Mouse (Mus musculus): ENCODE measurements at regions not wholly inside any gene's neighbourhood (a gene's known extent, or its start where the extent isn't known, plus 50 kb on each side); places are given as distances from the start of the nearest gene placed in this dataset.
"Not testable (repeated sequence)": the region's sequence is repeated elsewhere in the genome, so short reads cannot be mapped to it uniquely, and the experiment has no call there.

DNA sequence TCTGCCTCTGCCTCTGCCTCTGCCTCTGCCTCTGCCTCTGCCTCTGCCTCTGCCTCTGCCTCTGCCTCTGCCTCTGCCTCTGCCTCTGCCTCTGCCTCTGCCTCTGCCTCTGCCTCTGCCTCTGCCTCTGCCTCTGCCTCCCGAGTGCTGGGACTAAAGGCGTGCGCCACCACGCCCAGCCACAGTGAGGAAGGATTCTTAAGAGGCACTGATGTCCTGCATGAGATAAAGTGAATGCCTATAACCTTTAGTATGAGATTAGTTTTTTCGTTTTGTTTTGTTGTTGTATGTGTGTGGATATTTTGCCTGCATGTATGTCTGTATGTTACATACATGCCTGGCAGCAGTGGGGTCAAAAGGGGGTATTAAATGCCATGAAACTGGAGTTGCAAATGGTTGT, 63.2 kb downstream of the Hlx start:
- not testable (repeated sequence) for DNase-seq (ENCODE audit: low spot score)

GRCm38 (mm10) chr1:184668428-184668827, 64.0 kb downstream of the Hlx start:
- no peak for DNase-seq (ENCODE audit: low spot score)

DNA sequence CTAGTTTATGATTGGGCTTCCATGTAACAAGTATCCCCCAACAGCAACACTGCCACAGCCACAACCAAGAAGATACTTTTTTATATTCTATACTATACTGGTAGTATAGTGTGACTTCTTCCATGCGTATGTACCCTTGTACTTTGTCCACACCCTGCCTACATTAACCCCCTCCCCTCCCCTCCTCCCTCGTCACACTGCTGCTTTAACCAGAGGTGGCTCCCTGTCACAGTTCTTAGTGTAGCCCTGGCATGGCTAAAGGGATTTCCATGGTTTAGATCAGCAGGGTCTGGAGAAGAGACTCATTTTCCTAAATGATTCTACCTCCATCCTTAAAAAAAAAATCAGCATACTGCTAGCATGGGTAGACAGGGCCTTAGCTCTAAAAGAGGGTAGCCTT, 64.4 kb downstream of the Hlx start:
- no peak for DNase-seq (ENCODE audit: low spot score)

DNA sequence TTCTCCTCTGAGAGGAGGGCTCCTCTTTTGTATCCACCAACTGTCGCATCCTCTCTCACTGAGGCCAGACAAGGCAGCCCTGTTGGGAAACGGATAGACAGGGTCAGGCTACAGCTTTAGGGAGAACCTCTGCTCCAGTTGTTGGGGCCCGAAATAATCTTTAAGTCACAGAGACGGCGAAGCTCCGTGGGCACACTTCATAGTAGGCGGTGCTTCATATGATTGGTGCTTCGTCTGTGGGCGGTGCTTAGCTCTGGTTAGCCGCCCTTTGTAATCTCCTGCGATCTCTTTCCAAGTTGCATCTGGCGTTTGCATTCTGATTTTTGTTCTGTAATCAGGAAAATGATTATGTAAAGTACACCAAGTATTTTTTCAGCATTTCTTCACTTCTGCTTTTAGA, 67.2 kb downstream of the Hlx start:
- no peak for DNase-seq (ENCODE audit: low spot score)

DNA sequence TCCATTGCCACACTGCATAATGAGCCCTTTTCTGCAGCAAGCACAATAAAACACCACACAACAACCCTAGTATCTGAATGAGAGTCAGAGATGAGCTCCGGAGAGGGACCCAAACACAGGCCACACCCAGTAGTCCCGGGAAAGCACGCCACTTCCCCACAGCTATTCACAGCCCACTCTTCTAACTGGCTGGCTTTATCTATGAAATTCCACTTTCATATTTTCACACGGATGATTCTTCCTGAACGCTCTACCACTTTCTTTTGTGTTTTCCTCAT, 68.4 kb downstream of the Hlx start:
- DNase-seq (ENCODE audit: low spot score) = no peak

- no peak for DNase-seq (ENCODE audit: low spot score)
Measured at GRCm38 (mm10) chr1:184663300-184664097, 68.9 kb downstream of the Hlx start.

- no peak for DNase-seq (ENCODE audit: low spot score)
Measured at GRCm38 (mm10) chr1:184650541-184651105, 81.8 kb downstream of the Hlx start.

DNA sequence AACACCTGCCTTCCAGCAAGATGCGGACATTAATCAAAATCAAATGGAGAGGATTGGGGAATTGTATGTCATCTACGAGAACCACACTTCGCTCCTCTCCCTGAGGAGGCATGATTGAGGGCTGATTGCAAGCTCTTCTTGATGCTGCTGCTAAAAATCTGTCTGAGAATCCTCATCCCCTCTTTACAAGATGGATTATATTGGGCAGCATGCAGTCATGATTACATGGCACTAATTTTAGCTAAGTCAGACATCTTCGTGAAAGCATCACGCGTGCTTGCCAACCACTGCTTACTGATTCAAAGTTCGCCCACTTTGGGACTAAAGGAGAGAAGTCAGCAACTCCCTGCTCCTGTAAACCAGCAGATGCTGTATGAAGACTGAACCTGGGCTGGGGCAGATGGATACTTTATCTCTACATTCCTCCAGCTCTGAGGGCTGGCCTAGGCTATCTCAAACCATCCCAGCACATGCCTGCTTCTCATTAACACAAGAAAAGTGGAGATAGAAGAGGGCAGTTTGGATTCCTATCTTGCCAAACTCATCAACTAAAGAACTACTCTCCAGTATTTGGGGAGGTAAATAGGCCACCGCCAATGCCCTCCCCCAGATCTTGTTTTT, 84.4 kb downstream of the Hlx start:
- DNase-seq (ENCODE audit: low spot score) = no peak

- DNase-seq (ENCODE audit: low spot score) = no peak
Measured at GRCm38 (mm10) chr1:184644767-184645598, 87.4 kb downstream of the Hlx start.

GRCm38 (mm10) chr1:184630695-184631475, 101.5 kb downstream of the Hlx start:
- no peak for DNase-seq (ENCODE audit: low spot score)

DNA sequence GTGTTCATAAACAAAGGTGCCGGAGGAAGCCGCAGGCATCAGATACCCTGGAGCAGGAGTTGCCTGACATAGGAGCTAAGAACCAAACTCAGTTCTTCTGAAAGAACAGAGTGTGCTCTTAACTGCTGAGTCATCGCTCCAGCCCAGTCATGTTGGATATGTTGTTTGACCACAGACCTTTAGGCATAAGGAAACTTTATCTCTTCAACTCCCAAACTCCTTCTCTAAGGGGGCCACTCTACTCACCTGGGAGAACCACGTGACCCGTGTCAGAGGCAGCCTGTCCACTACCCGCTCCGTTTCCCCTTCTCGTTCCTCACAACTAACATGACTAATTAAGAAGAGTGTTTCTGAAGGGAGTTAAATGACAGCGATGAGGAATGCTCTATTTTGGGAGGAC, 103.2 kb downstream of the Hlx start:
- DNase-seq (ENCODE audit: low spot score) = no peak

- no peak for DNase-seq (ENCODE audit: low spot score)
Measured at GRCm38 (mm10) chr1:184628566-184629168, 103.8 kb downstream of the Hlx start.

- no peak for DNase-seq (ENCODE audit: low spot score)
Measured at GRCm38 (mm10) chr1:184622462-184622861, 110.0 kb downstream of the Hlx start.

- DNase-seq (ENCODE audit: low spot score) = no peak
Measured at GRCm38 (mm10) chr1:184621950-184622349, 110.5 kb downstream of the Hlx start.

GRCm38 (mm10) chr1:184617853-184618454, 114.5 kb downstream of the Hlx start:
- no peak for DNase-seq (ENCODE audit: low spot score)

GRCm38 (mm10) chr1:184615991-184616390, 116.4 kb downstream of the Hlx start:
- no peak for DNase-seq (ENCODE audit: low spot score)

DNA sequence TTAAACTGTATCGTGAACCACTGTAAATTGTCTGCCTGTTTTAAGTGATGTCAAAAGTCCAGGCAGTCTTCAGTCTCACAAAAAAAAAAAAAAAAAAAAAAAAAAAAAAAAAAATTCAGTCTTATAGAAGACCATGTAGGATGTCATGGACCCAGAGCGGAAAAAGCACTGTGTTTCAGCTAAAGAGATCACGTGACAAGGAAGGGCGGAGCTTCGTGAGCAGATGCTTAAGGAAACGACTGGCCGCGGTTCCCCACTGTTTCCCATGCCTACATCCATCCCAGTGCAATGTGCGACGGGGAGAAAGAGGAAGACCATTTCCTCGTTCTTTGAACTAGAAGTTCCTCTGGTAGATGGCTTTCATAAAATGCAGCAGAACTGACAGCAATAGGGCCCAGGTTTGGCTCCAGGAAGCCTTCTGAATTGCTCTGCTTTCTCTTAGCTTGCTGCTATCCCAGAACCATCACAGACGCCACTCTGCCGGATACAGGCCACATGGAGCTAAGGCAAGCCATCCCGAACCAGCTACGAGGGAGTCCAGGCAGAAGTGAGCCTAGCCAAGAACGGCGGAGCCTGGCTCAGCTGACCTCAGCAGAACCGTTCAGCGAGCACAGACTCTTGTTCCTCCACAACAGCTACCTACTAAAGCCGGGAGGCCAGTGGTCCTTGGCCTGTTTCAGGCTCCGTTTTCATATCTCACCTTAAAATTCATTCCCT, 117.6 kb downstream of the Hlx start:
- DNase-seq (ENCODE audit: low spot score) = peak; percentile 4

DNA sequence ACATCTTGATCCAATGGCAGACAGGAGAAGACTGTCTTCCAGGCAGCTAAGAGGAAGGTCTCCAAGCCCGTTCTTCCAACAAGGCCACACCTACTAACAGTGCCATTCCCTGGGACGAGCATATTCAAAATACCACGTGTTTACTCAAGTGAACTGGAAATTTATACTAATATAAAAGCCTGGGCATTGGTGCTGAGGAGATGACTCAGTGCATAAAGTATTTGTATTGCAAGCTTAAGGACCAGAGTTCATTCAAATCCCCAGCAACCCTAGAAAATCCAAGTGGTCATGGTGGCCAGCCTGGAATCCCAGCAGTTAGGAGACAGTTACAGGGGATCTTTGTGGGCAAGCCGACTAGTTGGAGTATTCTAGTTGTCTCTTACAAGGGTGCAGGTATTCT, 119.5 kb downstream of the Hlx start:
- no peak for DNase-seq (ENCODE audit: low spot score)

DNA sequence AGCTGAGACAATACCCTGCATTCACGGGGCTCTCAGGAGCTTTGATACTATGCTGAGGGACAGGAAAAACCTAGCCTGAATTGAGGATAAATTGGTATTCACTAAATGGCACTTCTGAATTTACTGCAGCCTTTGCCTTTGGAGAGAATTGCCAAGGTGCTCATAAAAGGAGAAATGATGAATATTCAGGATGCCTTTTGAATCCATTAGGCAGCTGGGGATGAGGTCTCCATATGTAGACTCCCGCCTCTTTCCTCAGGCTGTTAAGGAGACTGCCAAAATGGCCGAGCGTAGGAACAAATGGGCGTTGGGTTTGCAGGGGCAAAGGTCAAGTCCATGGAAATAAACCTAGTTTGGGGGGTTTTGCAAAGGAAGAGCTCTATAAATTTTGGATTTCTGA, 123.5 kb downstream of the Hlx start:
- no peak for DNase-seq (ENCODE audit: low spot score)

- no peak for DNase-seq (ENCODE audit: low spot score)
Measured at GRCm38 (mm10) chr1:184608338-184608737, 124.1 kb downstream of the Hlx start.
